Mouse (Mus musculus) adrenal gland, postnatal 36 days (tissue): ENCODE measurements around the gene Fam19a2. TPM values are rescaled to one million over a fixed set of nuclear protein-coding genes. Genes with fewer than 3 reads are reported as not detected.

ENCODE experiments used
- DNase-seq, 2 experiments: peaks; one replicate each; pipeline ENCODE4 v3.0.0; 2021; ENCODE audit warnings: mixed read lengths in 1 of 2
- total RNA-seq, 2 experiments: library from RNA; stranded (reverse); gene quantifications; 2 replicates each; pipeline ENCODE4 v1.2.3; 2021

The Fam19a2 gene
- total RNA-seq, 2 experiments from 2014 or later, result 0.82 to 1.7 TPM

DNA sequence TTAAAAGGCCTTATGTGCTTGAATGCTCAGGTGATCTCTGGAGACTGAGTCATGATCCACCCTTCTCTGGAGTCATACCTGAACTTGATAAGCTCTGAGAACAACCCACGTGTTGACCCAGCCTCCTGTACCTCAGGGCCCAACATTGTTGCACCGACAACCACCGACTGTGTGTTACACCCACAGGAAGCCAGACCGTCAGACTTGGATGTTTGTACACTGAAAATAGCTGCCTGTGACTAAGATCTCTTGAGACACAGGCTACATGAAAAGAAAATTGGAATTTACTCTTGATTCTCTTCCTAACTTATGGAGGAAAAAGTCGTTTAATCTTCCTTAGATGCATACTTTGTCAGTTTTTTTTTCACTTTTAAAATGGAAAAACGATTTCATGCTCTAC lies 121.8 kb downstream of the Fam19a2 start:
- DNase-seq, result no peak

GRCm38 (mm10) chr10:123395429-123395828 lies 131.6 kb downstream of the Fam19a2 start:
- no peak for DNase-seq

- DNase-seq, result no peak
Measured at GRCm38 (mm10) chr10:123398136-123398535, 134.3 kb downstream of the Fam19a2 start.

GRCm38 (mm10) chr10:123401188-123401587 lies 137.4 kb downstream of the Fam19a2 start:
- DNase-seq, result no peak

GRCm38 (mm10) chr10:123402460-123402859 lies 138.7 kb downstream of the Fam19a2 start:
- no peak for DNase-seq

DNA sequence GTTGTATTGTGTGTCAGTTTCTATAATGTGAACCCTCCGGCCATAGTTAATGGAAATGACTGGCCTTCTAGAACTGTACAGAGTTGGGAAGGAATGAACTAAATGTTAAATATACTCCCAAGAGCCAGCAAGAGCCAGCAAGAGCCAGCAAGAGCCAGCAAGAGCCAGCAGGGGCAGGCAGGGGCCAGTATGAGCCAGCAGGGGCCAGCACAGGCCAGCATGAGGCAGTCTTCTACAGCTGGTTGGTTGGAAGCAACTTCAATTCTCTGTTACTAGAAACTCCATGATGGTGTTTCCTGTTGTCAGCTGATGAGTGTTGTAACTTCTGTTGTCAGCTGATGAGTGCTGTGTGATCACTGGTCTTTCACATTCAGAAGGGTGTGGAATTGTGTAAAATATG lies 151.2 kb downstream of the Fam19a2 start:
- DNase-seq, result peak in 1 of 2 experiments; percentile 1

GRCm38 (mm10) chr10:123416024-123416423 lies 152.2 kb downstream of the Fam19a2 start:
- DNase-seq, result no peak

DNA sequence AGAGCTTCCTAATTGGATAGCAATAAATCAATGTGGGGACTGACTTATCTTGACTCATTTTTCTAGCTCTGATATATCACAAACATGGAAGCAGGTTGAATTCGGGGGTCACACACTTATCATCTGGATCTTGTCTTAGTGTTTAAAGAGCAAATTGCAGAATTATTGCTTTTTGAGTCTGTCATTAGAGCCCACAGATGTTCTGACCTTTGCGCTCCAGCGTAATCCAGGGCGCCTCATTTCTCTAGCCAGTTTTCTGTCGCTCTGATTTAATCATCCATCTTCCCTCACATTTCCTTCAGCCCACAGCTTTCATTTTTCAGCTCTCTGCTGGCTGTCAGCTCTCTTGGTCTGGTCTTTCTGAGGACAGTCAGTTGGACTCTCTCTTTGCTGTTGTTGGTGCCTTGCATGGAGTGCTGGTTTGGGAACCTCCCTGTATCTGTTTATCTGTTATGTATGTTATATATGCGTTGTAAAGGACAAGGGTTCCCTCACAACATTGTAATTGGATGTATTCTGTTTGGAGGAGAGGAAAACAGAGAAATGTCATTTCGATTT lies 154.9 kb downstream of the Fam19a2 start:
- no peak for DNase-seq

GRCm38 (mm10) chr10:123420249-123420648 lies 156.5 kb downstream of the Fam19a2 start:
- no peak for DNase-seq

- DNase-seq, result no peak
Measured at GRCm38 (mm10) chr10:123424482-123424881, 160.7 kb downstream of the Fam19a2 start.

DNA sequence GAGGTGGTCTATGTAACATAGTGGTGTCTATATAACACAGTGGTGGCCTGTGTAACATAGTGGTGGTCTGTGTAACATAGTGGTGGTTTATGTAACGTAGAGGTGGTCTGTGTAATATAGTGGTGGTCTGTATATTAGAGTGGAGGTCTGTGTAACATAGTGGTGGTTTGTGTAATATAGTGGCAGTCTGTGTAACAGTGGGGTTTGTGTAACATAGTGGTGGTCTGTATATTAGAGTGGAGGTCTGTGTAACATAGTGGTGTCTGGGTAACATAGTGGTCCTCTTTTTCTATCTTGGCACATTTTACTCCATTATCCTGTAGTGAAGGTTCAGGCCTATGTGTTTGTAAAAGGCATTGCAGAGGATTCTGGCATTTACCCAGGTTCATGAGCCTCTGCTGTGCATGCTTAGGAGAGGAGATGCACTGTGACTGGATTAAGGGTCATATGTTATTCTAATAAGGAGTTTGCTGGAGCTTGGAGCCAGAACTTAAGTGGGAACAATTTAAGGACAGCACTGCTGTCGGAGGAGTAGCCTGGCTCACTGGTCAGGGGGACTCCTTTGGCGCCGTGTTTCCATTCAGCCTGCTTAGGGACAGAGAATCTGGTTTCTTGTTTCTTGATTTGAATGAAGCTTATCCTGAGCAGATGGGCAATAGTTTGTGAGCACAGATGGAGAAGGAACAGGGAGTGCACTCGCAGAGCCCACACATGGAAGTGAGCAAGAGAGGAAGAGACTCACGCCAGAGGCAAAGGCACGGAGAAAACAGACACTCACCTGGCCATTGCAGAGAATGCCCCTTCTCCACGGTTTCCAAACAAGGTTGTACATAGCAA lies 162.9 kb downstream of the Fam19a2 start:
- DNase-seq, result no peak

- DNase-seq, result no peak
Measured at GRCm38 (mm10) chr10:123431569-123431968, 167.8 kb downstream of the Fam19a2 start.

DNA sequence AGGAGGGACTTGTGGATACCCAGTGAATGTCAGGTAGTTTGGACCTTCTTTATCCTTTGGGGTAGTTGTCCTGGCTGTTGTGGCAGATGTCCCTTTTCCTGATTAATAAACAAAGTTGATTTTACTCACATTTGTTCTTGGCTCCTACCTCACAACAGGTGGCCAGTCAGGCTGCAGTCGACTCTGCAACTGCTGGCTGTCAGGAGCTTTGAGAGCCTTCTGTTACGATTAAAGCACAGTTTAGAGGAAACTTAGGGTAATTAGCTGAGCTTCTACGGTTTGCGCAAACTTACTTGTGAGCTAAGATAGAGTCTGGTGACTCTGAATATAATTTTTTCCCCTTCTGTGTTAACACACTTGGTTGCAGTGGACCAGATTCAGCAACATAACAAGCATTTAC lies 173.8 kb downstream of the Fam19a2 start:
- no peak for DNase-seq

- no peak for DNase-seq
Measured at GRCm38 (mm10) chr10:123456800-123457199, 193.0 kb downstream of the Fam19a2 start.

GRCm38 (mm10) chr10:123460466-123460865 lies 196.7 kb downstream of the Fam19a2 start:
- DNase-seq, result no peak

DNA sequence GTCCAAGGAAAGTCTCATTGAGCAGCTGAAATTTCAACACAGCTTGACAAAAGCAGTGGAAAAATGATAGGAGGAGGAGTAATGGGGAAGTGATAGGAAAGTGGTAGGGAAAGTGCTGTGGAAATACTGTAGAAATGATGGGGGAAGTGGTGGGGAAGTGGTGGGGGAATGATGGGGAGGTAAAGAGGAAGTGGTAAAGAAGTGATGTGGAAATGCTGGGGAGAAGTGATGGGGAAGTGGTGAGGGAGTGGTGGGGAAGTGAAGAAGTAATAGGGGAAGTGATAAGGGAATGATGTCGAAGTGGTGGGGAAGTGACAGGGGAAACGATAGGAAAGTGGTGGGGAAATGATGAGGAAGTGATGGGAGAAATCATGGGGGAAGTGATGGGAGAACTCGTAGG lies 198.5 kb downstream of the Fam19a2 start:
- DNase-seq, result no peak

GRCm38 (mm10) chr10:123514749-123515148 lies 251.0 kb downstream of the Fam19a2 start:
- DNase-seq, result no peak

- no peak for DNase-seq
Measured at GRCm38 (mm10) chr10:123520613-123521012, 256.8 kb downstream of the Fam19a2 start.

GRCm38 (mm10) chr10:123521203-123521602 lies 257.4 kb downstream of the Fam19a2 start:
- no peak for DNase-seq

- no peak for DNase-seq
Measured at GRCm38 (mm10) chr10:123525424-123525823, 261.6 kb downstream of the Fam19a2 start.

DNA sequence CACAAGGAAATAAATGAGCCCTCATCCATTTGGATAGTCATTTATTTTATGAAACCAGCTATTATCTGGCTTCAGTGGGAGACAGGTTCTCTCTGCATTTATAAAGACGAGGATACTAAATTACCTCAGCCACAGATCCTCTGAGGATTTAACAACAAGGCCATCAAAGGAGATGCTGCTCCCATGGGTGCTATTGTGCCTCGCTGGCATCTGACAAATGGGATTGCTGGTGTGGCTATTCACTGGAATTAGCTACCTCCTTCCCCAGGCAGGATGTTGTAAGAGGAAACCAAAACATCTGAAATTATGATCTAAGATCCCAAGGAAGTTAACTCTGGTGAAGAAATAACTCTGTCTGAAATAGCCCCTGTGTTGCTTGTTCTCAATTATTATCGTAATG lies 262.3 kb downstream of the Fam19a2 start:
- no peak for DNase-seq

GRCm38 (mm10) chr10:123536143-123536542 lies 272.3 kb downstream of the Fam19a2 start:
- DNase-seq, result no peak

- no peak for DNase-seq
Measured at GRCm38 (mm10) chr10:123548391-123548790, 284.6 kb downstream of the Fam19a2 start.

GRCm38 (mm10) chr10:123567677-123568076 lies 303.9 kb downstream of the Fam19a2 start:
- DNase-seq, result no peak
